ENCODE assay signal across 8 mouse cellular contexts in genomic region chr10:80161522-80162242, GRCm38 (mm10). TPM values are rescaled to one million over a fixed set of nuclear protein-coding genes. Genes with fewer than 3 reads are reported as not detected.
A peak's percentile ranks its signal among the peaks of the same experiment; 100 is the strongest.
DNase-seq lines count a peak whose midpoint lies in the region; ATAC-seq lines count a peak whose summit lies in the region.

No protein-coding gene starts in this region.

- no peaks in the 10 kb centered on the region for H3K9me3 ChIP-seq in embryonic facial prominence, embryonic 11.5 days (replicated peaks; ENCODE audit: control insufficient read depth, low read length)
- no peaks in the 10 kb centered on the region for H3K9me3 ChIP-seq in hindbrain, embryonic 15.5 days
- no peaks in the 10 kb centered on the region for H3K9me3 ChIP-seq in liver, embryonic 11.5 days (ENCODE audit: control insufficient read depth, low read length)

- ATAC-seq in embryonic facial prominence, embryonic 11.5 days (replicated peaks; ENCODE audit: insufficient number of reproducible peaks, low FRiP score, low TSS enrichment, low read depth): no peak
- no peak for ATAC-seq in hindbrain, embryonic 15.5 days (ENCODE audit: low FRiP score, low read depth)
- no peak for ATAC-seq in liver, embryonic 11.5 days (replicated peaks; ENCODE audit: low FRiP score)
- no peak for ATAC-seq in frontal cortex, adult (ENCODE audit: low TSS enrichment)

- H3K9ac ChIP-seq in embryonic facial prominence, embryonic 11.5 days (replicated peaks; ENCODE audit: low read length): no peak overlapping the region; the same call in 1 of the 2 replicates
- no peak overlapping the region for H3K9ac ChIP-seq in hindbrain, embryonic 15.5 days
- peak overlapping the region; percentile 70 for H3K9ac ChIP-seq in liver, embryonic 11.5 days (ENCODE audit: low read depth, low read length)

- peaks cover 5% of the 10 kb centered on the region for H3K36me3 ChIP-seq in embryonic facial prominence, embryonic 11.5 days (replicated peaks; ENCODE audit: control insufficient read depth, insufficient read depth, low read depth, low read length)
- peaks cover 10% of the 10 kb centered on the region for H3K36me3 ChIP-seq in hindbrain, embryonic 15.5 days
- peaks cover 9% of the 10 kb centered on the region; the same call in 1 of the 2 replicates for H3K36me3 ChIP-seq in liver, embryonic 11.5 days (ENCODE audit: control insufficient read depth, insufficient read depth, low read length)

- peak overlapping the region; percentile 82 for H3K27ac ChIP-seq in embryonic facial prominence, embryonic 11.5 days (replicated peaks; ENCODE audit: low read depth, low read length)
- peak overlapping the region; percentile 40 for H3K27ac ChIP-seq in hindbrain, embryonic 15.5 days (replicated peaks)
- peak overlapping the region; percentile 93 for H3K27ac ChIP-seq in liver, embryonic 11.5 days (ENCODE audit: low read depth, low read length)

- H3K4me3 ChIP-seq in embryonic facial prominence, embryonic 11.5 days (ENCODE audit: low read depth, low read length): peak overlapping the region; percentile 23
- no peak overlapping the region for H3K4me3 ChIP-seq in hindbrain, embryonic 15.5 days
- H3K4me3 ChIP-seq in liver, embryonic 11.5 days (ENCODE audit: low read depth, low read length): peak overlapping the region; percentile 54

- H3K4me2 ChIP-seq in embryonic facial prominence, embryonic 11.5 days (ENCODE audit: low read depth, low read length): peak overlapping the region; percentile 57
- peak overlapping the region; percentile 72 for H3K4me2 ChIP-seq in hindbrain, embryonic 15.5 days
- peak overlapping the region; percentile 94 for H3K4me2 ChIP-seq in liver, embryonic 11.5 days

- peak; percentile 32 for DNase-seq in ovary, postnatal 36 days (ENCODE audit: low spot score)
- DNase-seq in ovary, adult 18-20 months (ENCODE audit: low spot score): no peak
- peak; percentile 66 for DNase-seq in embryonic facial prominence, embryonic 11.5 days (ENCODE audit: low spot score)
- peak; percentile 59 for DNase-seq in liver, embryonic 11.5 days (ENCODE audit: low spot score)
- peak; percentile 56 for DNase-seq in retina, embryonic 14.5 days (ENCODE audit: low spot score)
- DNase-seq in frontal cortex, postnatal 14 days (ENCODE audit: low spot score in 2 of 2): no peak

- 5% methylated on average over 6 of the region's 7 CpGs for WGBS in embryonic facial prominence, embryonic 11.5 days
- 13% methylated on average over 7 of the region's 7 CpGs for WGBS in hindbrain, embryonic 15.5 days
- WGBS in liver, embryonic 11.5 days: 17% methylated on average over 7 of the region's 7 CpGs

- H3K27me3 ChIP-seq in embryonic facial prominence, embryonic 11.5 days (ENCODE audit: control insufficient read depth, insufficient read depth, low read length): no peaks in the 10 kb centered on the region
- H3K27me3 ChIP-seq in hindbrain, embryonic 15.5 days: no peaks in the 10 kb centered on the region
- no peaks in the 10 kb centered on the region for H3K27me3 ChIP-seq in liver, embryonic 11.5 days (replicated peaks; ENCODE audit: control insufficient read depth, insufficient read depth, low read length)

- peaks cover 28% of the 10 kb centered on the region for H3K4me1 ChIP-seq in embryonic facial prominence, embryonic 11.5 days (ENCODE audit: control insufficient read depth, insufficient read depth, low read length)
- H3K4me1 ChIP-seq in hindbrain, embryonic 15.5 days (replicated peaks): peaks cover 76% of the 10 kb centered on the region
- peaks cover 85% of the 10 kb centered on the region for H3K4me1 ChIP-seq in liver, embryonic 11.5 days (replicated peaks; ENCODE audit: control insufficient read depth, insufficient read depth, low read length)

RNA-seq across cellular contexts. Expression of gene Cirbp, which starts 4.1 kb away (rescaled TPM):
- polyA plus RNA-seq in embryonic facial prominence, embryonic 11.5 days (2014; fragmentation: Nextera tagmentation; extraction: Ambion mirVana): 74.0 and 77.8 TPM in 2 replicates
- 295 and 319 TPM in 2 replicates for polyA plus RNA-seq in hindbrain, embryonic 15.5 days (2015; fragmentation: Nextera tagmentation; extraction: Ambion mirVana)
- 22.5 and 25.1 TPM in 2 replicates for polyA plus RNA-seq in liver, embryonic 11.5 days (2014; fragmentation: Nextera tagmentation; extraction: Ambion mirVana)

RNA-seq across cellular contexts. Expression of gene 1600002K03Rik, which starts 11.1 kb away (rescaled TPM):
- polyA plus RNA-seq in embryonic facial prominence, embryonic 11.5 days (2014; fragmentation: Nextera tagmentation; extraction: Ambion mirVana): 6.0 and 6.8 TPM in 2 replicates
- 10.1 and 12.7 TPM in 2 replicates for polyA plus RNA-seq in hindbrain, embryonic 15.5 days (2015; fragmentation: Nextera tagmentation; extraction: Ambion mirVana)
- polyA plus RNA-seq in liver, embryonic 11.5 days (2014; fragmentation: Nextera tagmentation; extraction: Ambion mirVana): 21.8 and 27.4 TPM in 2 replicates

RNA-seq across cellular contexts. Expression of gene Midn, which starts 13.6 kb away (rescaled TPM):
- polyA plus RNA-seq in embryonic facial prominence, embryonic 11.5 days (2014; fragmentation: Nextera tagmentation; extraction: Ambion mirVana): 60.3 and 62.1 TPM in 2 replicates
- polyA plus RNA-seq in hindbrain, embryonic 15.5 days (2015; fragmentation: Nextera tagmentation; extraction: Ambion mirVana): 22.6 and 26.0 TPM in 2 replicates
- polyA plus RNA-seq in liver, embryonic 11.5 days (2014; fragmentation: Nextera tagmentation; extraction: Ambion mirVana): 19.2 and 20.1 TPM in 2 replicates

RNA-seq across cellular contexts. Expression of gene Efna2, which starts 17.6 kb away (rescaled TPM):
- polyA plus RNA-seq in embryonic facial prominence, embryonic 11.5 days (2014; fragmentation: Nextera tagmentation; extraction: Ambion mirVana): 34.6 and 42.3 TPM in 2 replicates
- polyA plus RNA-seq in hindbrain, embryonic 15.5 days (2015; fragmentation: Nextera tagmentation; extraction: Ambion mirVana): 29.1 and 33.6 TPM in 2 replicates
- polyA plus RNA-seq in liver, embryonic 11.5 days (2014; fragmentation: Nextera tagmentation; extraction: Ambion mirVana): 9.4 and 10.7 TPM in 2 replicates

RNA-seq across cellular contexts. Expression of gene Cbarp, which starts 21.0 kb away (rescaled TPM):
- polyA plus RNA-seq in embryonic facial prominence, embryonic 11.5 days (2014; fragmentation: Nextera tagmentation; extraction: Ambion mirVana): 6.8 and 9.0 TPM in 2 replicates
- polyA plus RNA-seq in hindbrain, embryonic 15.5 days (2015; fragmentation: Nextera tagmentation; extraction: Ambion mirVana): 61.4 and 71.3 TPM in 2 replicates
- polyA plus RNA-seq in liver, embryonic 11.5 days (2014; fragmentation: Nextera tagmentation; extraction: Ambion mirVana): 2.8 and 3.1 TPM in 2 replicates

Comparison
In these comparisons a context has a peak if more than half of its experiments do, and no peak if none do; other contexts are left out.
1. DNase-seq: peak in ovary, postnatal 36 days (single experiment), embryonic facial prominence, embryonic 11.5 days (single experiment), liver, embryonic 11.5 days (single experiment) and retina, embryonic 14.5 days (single experiment); none in ovary, adult 18-20 months (single experiment) and frontal cortex, postnatal 14 days (0 of 2).
2. H3K27ac ChIP-seq: peak in every context shown above with its lines; median percentile 93 in liver, embryonic 11.5 days; 82 in embryonic facial prominence, embryonic 11.5 days; 40 in hindbrain, embryonic 15.5 days.
3. Peak in every context shown above with its lines, with median percentiles within 50 percentile points of each other: H3K4me2 ChIP-seq.